Mouse (Mus musculus) ovary, postnatal 10 days (tissue): Measurements from ENCODE around the gene Pde3a.

Experiments used
- DNase-seq: peaks from one replicate; pipeline ENCODE4 v3.0.0; 2022; ENCODE audit warnings: low spot score

The Pde3a gene

DNA sequence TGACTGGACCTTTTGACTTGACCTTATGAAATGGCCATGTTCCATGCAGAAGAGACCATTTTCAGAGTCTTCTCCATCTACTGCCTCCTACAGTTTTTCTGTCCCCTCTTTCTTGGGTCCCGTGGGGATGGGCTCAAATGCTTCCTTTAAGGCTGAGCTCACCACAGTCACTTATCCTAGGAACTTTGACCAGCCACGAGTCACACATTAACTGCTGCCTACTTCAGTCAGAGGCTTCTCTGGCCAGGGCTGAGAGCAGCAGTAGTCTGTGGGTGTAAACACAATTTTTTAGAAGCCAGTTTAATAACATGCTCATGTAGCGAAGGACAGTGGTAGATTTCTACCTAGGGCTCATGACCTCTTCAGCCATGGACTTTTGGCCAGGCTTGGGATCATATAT is 79.0 kb downstream of the Pde3a start:
- no peak for DNase-seq

DNA sequence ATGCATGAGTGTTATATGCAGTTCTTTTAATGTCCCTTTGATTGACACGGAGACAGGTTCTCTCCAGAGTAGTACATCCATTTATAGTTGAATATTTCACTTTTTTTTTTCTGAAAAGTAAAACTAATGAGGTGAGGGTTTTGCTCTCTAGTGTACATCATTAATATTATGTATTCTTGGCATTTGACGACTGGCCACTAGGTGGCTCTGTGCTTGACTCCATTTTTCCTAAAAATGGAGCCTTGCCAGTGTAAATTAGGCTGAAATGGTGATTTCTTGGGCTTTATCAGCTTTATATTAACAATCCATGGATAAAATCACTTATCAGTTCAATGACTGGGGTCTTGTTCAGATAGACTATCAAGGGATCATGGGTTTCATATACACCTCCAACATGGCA is 82.4 kb downstream of the Pde3a start:
- DNase-seq: no peak

DNA sequence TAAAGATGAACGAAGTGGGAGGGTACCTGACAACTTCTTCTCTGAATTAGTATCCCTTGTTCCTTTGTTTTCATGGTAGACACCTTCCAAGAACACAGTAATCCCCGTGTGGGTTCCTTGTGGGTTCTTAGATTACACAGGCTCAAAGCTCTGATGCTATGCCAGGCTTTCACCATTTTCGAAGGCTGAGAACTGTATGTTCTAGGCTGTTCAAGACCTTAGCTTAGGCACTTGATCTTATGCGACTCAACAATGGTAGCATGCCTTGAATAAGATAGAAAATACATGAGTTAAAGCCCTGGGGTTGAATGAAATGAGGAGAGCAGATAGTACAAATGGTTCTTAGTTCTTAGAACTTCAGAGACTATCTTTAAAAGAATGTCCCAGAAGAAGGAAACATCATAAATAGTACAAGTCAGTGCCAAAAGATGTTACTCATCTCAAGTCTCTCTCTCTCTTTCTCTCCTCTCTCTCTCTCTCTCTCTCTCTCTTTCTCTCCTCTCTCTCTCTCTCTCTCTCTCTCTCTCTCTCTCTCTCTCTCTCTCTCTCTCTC is 83.6 kb downstream of the Pde3a start:
- DNase-seq: no peak

DNA sequence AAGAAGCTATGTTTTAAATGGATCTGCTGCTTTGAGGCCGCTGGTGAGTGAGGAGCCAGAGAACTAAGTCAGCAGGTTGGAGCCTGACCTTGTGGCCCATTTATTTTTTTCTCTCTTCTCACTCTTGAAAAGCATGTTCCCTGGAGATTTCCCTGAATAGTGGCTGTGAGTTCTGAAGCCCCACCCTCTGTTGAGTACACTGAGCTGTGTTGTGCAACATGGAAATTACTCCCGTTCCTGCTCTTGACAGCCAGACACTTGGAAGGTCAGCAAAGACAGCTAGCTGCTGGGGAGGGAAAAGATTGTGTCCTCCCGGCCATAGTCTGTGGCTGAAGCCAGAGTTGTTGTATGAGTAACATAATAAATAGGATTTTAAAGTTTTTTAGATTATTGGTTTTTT is 84.2 kb downstream of the Pde3a start:
- no peak for DNase-seq

DNA sequence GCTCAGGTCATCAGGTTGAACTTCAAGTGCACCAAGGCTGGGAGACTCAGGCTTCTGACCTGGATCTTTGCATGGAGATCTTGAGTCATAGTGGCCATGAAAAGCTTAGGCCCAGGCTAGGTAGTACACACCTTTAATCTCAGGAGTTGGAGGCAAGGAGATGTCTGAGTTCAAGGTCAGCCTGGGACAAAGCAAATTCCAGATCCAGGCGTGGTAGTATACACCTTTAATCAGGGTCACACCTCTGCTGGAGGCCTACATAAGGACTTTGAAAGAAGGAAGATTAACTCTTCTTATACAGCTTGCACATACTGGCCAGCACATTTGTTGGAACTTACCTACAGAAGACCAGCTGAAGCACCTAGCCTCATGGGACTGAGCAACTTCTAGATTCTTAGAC is 86.8 kb downstream of the Pde3a start:
- no peak for DNase-seq

DNA sequence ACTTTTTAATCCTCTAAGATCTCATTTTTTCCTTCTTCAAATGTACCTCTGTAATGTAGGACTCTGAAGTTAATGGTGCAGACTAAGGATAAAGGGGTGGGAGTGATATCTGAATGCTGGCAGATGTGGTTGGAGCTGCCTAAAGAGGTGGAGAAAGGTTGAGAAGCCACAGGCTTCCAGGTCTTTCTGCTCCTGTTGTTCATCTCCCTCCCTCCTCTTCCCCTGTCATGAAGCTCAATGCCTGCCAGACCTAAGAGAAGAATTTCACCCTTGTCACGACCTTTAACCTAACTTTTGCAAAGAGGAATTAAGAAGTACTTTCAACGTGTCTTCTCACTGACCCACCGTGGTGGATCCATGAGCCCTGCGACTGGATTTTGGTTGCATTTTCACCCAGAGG is 87.4 kb downstream of the Pde3a start:
- DNase-seq: no peak

DNA sequence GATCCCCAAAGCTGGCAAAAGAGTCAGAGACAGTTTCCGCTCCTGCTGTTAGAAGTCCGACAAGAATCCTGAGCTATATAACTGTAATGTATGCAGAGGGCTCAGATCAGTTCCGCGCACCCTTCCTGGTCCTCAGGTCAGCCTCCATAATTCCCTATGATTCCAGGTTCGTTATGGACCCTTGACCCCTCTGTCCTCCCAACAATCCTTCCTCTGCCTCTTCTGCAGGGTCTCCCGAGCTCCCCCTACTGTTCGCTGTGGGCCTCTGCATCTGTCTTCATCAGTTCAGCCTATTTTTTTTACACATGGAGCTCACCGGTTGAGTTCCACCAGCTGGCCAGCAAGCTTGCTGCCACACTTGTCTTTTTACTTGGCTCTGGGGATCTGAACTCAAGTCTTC is 88.6 kb downstream of the Pde3a start:
- no peak for DNase-seq

DNA sequence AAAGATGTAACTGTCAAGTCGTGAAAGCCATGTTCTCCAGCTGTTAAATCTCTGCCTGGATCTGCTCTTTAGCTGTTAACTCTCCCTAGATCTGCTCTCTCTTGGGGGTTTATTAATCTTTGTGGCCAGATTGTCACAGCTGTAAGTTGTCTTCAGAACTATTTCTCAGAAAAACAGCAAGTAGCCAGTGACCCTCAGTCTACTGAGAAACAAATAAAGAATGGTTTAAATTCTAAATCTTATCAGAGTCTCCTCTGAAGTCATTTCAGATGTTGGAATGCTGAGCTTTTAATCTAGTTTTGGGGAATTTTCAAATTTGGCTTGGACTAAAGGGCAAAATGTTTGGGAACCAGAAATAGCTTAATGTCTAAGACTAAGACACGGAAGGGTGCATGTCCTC is 92.3 kb downstream of the Pde3a start:
- DNase-seq: no peak

DNA sequence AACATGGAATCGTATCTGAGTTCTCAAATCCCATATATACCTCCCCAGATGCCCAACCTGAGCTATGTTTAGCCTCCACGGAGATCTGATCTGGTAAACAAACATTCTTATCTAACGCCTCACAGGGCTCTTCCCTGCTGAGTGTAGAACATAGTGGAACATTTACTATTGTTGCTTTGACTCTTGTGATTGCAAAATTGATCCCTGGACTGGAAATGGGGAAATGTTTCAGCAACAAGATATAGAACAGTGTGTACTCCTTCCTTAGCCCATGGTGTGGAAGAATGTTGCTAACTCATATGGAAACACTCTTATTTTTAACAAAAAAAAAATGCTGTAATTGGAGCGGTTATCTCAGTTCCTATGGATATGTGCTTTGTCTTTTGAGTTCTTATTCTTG is 98.8 kb downstream of the Pde3a start:
- DNase-seq: no peak

DNA sequence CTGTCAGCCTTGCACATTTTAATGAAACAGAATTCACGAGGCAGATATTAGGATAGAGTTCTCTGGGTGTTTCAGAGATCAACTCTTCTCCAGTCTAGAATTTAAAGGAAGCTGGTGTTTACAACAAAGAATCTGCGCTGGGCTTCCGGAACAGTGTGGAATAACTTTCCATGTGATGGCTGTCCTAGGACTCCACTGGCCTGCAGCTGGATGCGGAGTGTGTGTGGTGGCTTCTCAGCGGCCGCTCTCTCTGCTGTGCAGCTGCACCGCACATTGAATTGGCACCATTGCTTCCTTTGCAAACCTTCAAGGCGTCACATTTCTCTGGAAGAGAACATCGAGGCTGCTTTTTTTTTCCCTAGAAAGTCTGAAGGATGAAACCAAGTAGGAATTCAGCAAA is 99.5 kb downstream of the Pde3a start:
- no peak for DNase-seq

DNA sequence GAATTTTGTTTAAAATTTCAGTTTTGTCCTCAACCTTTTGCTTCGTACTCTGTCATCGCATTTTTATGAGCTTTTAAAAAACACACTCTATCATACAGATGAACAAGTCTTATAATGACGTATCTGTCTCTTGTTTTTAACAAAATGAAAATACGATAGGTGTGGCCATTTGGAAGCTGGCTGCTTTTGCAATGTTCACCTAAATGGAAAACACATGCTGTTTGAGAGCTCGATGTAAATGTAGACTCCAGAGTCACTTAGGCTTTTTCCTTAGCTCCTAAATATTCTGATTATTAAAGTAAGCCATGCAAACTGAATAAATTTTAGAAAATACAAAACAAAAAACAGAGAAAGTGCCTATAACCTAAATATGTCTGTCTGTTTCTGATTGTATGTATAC is 101.2 kb downstream of the Pde3a start:
- no peak for DNase-seq

DNA sequence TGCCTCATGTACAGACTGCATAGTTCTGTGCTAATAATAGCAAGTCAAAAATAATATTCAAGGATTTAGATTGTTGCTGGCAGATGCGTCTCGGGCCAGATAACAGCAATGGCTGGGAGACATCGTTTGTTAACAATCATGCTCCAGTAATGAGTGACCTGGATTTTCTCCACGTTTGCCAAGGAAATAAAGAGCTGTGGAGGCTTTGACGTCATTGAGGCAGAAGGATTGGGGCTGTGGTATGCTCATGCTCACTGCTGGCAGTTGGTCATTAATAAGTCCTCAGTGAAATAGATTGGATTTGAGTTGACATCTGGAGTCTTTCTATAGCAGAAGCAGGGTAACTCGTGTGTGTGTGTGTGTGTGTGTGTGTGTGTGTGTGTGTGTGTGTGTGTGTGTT is 103.2 kb downstream of the Pde3a start:
- DNase-seq: no peak

DNA sequence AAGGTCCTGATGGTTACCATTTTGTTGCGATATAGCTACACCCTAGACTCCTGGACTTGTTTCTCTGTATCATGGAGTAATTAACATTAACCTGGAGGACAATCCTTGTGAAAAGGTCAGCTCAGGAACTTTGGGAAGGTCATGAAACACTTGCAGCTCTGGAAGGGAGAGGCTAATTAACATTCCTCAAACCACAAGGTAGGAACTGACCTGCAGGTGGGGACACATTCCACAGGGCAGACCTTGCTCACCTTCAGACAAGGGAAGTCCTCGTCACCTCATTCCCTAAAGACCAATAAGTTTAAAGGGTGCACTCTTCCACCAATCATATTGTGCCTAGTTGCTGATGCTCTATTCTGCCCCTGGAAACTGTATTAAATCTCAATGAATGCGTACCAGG is 114.6 kb downstream of the Pde3a start:
- no peak for DNase-seq

DNA sequence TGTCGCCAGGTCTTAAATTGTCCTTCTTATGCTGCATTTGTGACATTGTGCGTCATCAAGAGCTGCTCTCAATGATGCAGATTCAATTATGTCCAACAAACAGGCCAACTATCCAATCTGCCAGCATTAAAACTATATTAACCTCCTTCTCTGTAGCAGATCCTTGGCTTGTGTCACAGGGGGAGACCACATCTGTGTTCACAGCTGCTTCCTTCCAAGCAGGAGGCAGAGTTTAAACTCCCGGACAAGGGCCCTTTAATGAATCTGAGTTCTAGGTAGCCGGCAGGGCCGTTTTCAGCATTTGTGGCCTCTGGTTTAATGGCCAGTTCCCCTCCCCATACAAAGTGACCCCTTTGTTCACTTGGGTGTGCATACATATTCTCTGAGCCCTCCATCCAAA is 118.0 kb downstream of the Pde3a start:
- DNase-seq: no peak

DNA sequence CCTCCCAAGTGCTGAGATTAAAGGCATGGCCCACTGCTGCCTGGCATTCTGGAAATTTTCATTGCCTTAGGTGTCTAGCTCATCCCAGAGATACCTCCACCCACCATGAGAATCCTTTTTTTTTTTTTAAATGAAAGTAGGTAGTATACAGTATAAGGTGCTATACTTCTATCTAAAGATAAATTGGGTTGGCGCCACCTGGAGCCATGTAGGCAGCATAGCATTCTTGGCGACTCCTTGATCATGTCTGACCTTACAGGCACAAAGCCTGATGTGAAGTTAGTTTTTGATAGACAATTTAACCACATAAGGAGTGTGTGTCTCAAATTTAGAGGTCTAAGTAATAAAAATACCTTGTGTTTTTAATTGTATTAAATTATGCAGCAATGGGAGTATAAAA is 123.6 kb downstream of the Pde3a start:
- DNase-seq: no peak

DNA sequence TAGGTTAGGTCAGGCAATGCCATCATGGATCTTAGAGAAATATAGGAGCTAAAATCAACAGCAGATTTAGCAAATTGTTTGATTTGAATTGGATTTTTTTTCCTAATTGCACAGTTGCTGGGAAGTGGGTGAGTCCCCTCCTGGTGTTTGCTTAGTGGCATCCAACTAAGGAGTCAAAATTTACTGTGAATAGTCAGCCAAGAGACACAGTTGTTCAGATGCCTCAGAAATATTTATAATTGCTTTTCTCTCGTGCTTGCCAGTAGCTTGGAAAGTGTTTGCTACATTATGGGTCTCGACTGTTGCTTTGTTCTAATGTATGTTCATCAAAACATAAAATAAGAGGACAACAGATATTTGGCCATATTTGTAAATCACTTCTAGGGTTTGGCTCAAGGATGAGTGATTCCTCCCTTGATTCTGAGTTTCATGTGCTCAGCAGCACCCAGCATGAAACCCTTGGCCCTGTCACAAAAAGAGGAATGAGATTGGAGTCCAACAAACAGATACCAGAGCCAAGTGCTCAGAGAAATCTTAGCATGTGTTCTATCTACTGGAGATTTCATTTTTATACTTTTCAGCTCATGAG is 125.5 kb downstream of the Pde3a start:
- DNase-seq: no peak

DNA sequence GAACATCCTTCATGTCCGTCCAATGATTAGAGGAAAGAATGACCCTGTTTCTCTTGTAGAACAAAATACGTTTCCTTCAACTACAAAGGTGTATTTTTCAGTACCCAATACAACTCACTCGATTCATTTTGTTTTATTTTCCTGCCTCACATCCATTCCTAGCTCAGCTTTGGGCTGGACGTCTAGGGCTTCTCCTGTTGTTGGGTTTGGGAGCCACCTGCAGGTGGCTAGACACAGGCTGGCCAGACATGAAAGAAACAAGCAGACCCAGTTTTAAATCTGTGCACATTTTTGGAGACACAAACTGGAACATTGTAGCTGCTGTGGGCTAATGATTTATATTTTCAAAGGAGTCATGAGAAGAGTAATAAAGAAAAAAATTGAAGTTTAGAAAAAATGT is 126.1 kb downstream of the Pde3a start:
- DNase-seq: no peak

DNA sequence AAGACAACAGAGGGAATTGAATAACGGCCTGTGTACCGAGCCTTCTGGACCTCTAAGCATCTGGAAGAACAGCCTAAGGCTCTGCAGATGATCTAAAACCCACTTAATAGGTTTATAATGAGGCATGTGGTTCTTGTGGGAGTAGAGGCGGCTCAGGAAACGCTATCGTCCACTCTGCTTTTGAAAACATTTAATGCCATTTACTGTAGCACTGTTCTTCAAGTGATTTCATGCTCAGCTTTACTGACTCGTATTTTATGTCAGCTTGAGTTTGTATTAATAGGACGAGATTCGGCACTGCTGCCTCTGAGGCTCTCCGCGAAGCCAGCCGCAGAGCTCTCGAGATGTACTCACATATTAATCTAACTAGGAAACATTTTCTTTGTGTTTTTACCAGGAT is 131.9 kb downstream of the Pde3a start:
- no peak for DNase-seq

DNA sequence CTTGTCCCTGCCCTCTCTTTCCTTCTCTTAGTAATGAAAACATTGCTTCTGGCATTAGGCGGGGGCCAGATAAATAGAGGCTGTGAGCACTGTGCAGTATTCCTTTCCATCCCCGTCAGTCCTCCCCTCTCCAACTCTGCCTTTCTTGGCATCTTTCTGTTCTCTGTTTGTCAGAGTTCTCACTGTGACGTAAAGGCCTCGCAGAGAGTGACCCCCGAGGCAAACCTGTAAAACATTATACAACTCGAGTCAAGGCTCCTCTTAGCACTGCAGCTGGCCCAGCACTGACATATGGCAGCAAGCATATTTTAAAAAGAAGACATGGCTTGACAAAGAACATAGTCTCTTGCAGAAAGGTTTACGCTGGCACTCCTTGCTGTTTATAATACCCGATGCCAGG is 132.4 kb downstream of the Pde3a start:
- DNase-seq: no peak

DNA sequence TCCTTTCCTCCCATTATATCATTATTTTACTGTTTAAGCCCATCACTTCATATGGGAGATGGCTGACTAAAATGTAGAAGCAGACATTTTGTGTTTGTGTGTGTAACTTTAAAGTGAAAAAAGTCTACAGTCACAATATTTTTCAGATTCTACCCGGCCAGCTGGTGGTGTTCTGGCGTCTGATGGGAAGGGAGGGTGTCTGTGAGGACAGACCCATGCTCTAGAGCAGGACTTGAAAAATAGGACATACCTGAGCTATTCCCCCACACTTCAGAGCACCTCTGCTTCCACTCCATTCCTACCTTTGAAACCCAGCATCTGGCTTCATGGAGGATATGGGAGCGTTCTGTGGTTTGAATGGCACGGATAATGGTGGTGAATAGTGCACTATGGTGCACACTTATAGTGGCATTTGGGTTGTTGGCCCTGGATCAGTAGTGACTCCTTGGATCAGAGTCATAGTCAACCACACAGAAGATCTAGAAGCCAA is 132.9 kb downstream of the Pde3a start:
- no peak for DNase-seq

DNA sequence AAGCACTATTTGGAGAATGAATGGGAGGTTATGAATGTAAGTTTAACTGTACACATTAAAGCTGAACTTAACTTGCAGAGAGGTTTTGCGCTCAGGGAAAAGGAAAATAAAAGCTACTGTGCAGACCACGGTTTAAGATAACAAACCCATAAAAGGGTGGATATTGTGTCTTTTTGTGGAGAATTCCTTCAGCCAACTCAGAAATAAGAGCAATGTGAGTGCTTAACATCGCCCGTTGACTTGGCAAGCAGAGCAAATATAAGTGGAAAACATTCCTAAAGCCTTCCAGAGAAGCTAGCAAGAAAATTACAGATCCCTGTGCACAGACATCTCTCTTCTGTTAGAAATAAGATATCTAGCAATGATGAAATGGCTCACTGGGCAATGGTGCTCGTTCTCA is 139.0 kb downstream of the Pde3a start:
- no peak for DNase-seq

DNA sequence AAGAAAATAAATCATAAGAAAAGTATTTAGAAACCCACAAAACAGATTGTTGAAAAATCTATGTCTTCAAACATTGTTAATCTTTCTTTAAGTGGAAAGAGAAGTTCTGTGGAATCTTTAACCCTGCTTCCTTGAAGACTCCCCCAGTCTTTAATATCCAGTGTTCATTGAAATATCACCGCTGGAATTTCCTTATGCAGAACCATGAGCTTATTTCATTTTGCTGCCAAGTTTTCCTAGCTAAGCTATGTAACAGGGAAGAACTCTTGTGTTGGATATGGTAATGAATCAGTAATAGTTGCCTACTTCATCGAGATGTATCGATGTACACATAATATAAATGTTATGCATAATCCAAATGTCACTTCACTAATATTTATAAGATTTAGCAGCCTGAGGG is 146.9 kb downstream of the Pde3a start:
- DNase-seq: no peak

DNA sequence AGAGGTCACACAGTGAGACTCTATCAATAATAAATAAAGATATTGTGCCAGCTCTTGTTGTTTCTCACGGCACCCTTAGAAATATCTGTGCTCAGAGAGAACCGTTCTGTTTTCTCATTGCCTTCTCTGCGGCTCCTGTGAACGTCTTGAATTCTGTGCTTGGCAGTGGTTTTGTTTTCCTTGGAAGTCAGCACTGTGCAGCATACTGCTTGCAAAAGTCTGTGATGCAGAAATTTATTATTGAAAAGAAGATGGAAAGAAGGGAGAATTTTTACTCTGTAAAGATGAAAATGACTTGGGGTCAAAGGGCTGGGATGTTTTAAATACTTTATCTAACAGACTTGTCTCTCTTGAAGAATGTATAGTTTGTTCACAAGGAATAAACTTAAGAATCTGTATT is 150.3 kb downstream of the Pde3a start:
- no peak for DNase-seq

DNA sequence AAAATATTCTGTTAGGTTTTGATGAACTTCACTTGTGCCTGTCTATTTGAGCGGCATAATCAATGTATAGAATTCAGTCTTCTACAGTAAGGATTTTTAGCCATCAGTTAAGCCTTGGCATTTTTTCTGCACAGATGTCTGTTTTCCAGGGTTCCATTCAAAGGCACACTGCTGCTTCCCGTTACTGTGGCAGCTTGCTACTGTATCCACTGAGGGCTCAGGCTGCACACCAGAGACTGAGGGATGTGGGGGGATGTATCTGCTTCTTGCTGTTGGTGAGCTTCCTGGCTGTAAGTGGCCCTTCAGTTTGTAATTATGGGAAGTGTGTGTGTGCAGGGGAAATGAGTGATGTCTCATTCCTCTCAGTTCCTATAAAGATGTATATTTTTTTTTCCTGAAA is 154.9 kb downstream of the Pde3a start:
- DNase-seq: no peak

DNA sequence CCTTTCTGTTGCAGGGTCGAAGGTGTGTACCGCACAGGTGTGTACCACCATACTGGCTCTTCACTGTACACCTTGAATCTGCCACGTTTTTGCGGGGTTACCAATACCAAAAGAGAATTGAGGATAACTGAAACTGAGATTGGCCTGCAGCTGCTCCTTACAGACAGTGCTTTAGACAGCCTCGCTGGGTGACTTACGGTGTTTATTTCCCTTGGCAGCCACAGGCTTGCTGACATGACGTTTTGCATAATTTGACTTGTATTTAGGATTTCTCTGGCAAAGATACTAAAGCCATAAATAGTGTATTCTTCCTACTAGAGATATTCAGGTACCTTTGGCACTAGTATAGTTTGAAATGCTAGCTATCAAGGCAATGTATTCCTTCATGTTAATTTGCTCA is 155.6 kb downstream of the Pde3a start:
- no peak for DNase-seq
